Mouse (Mus musculus): ENCODE results near the gene Itgb5. TPM values are rescaled to one million over a fixed set of nuclear protein-coding genes. Genes with fewer than 3 reads are reported as not detected.

Itgb5 gene
- polyA plus RNA-seq, 1 experiment, result 144 TPM

DNA sequence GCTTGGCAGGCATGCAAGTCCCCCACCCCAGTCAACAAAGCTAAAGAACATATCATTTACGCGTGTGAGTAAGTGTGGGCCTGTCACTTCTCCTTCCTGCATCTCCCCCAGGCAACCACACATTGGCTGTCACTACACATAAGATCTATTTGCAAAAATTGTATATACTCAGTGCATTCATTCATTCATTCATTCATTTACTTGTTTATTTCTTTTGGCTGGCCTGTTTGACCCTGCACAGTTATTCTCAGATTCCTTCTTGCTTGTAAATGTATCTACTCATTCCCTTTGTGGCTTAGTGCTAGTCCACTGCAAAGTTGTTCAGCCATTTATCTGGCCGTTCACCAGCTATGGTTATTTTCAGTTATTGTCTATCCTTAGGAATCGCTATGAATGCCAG lies 64.3 kb downstream of the Itgb5 start:
- WGBS, result 81% methylated on average over 4 of the region's 4 CpGs
- DNase-seq, result no peak
- Histone ChIP-seq H3K4me1 (ENCODE audit: control insufficient read depth, insufficient read depth, low read length) (0 out of 2 replicates have a peak, but pooled peaks cover 5% of the 10 kb centered on the region), H3K4me3 (replicated peaks; ENCODE audit: extremely low read depth, low read depth, low read length) (no peak overlapping the region)
- TF ChIP-seq POLR2A (IDR thresholded peaks at IDR 0.05; ENCODE audit: borderline replicate concordance, extremely low read depth, low read depth, low read length) (no peak), CTCF (IDR thresholded peaks at IDR 0.05; ENCODE audit: insufficient read depth, low read length) (no peak)

GRCm38 (mm10) chr16:33894449-33894848 lies 65.0 kb downstream of the Itgb5 start:
- WGBS, result 13% methylated on average over 1 of the region's 1 CpGs
- no peak for DNase-seq

GRCm38 (mm10) chr16:33895690-33896089 lies 66.2 kb downstream of the Itgb5 start:
- no peak for TF ChIP-seq CTCF (IDR thresholded peaks at IDR 0.05; ENCODE audit: insufficient read depth, low read length)
- TF ChIP-seq POLR2A (IDR thresholded peaks at IDR 0.05; ENCODE audit: borderline replicate concordance, extremely low read depth, low read depth, low read length), result no peak
- no peak overlapping the region for H3K4me3 ChIP-seq (replicated peaks; ENCODE audit: extremely low read depth, low read depth, low read length)
- DNase-seq, result no peak
- H3K4me1 ChIP-seq (ENCODE audit: control insufficient read depth, insufficient read depth, low read length), result 0 out of 2 replicates have a peak, but pooled peaks cover 5% of the 10 kb centered on the region
- WGBS, result 57% methylated on average over 7 of the region's 7 CpGs

More at GRCm38 (mm10) chr16:33894449-33894848, 65.0 kb downstream of the Itgb5 start:
- no peak for TF ChIP-seq CTCF (IDR thresholded peaks at IDR 0.05; ENCODE audit: insufficient read depth, low read length)
- TF ChIP-seq POLR2A (IDR thresholded peaks at IDR 0.05; ENCODE audit: borderline replicate concordance, extremely low read depth, low read depth, low read length), result no peak
- 0 out of 2 replicates have a peak, but pooled peaks cover 5% of the 10 kb centered on the region for H3K4me1 ChIP-seq (ENCODE audit: control insufficient read depth, insufficient read depth, low read length)
- H3K4me3 ChIP-seq (replicated peaks; ENCODE audit: extremely low read depth, low read depth, low read length), result no peak overlapping the region

DNA sequence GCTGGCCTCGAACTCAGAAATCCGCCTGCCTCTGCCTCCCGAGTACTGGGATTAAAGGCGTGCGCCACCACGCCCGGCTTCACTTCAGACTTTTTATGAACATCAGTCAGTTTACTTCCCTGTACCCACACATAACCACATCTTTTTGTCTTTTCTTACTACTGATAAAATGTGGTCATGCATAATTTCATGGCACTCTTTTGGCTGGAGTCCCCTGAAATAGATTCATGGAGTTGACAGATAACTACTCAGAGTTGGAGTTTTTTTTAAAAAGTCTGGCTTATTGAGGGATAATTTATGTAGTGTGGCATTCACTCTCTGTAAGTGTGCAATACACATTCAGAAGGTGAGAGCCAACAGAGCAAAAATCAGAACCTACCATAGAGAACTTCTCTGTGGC lies 67.3 kb downstream of the Itgb5 start:
- TF ChIP-seq CTCF (IDR thresholded peaks at IDR 0.05; ENCODE audit: insufficient read depth, low read length) (no peak), POLR2A (IDR thresholded peaks at IDR 0.05; ENCODE audit: borderline replicate concordance, extremely low read depth, low read depth, low read length) (no peak)
- WGBS, result 92% methylated on average over 7 of the region's 7 CpGs
- 0 out of 2 replicates have a peak, but pooled peaks cover 2% of the 10 kb centered on the region for H3K4me1 ChIP-seq (ENCODE audit: control insufficient read depth, insufficient read depth, low read length)

GRCm38 (mm10) chr16:33903664-33904441 lies 74.4 kb downstream of the Itgb5 start:
- no peaks in the 10 kb centered on the region for H3K4me1 ChIP-seq (ENCODE audit: control insufficient read depth, insufficient read depth, low read length)
- no peak for DNase-seq
- no peak overlapping the region for H3K4me3 ChIP-seq (replicated peaks; ENCODE audit: extremely low read depth, low read depth, low read length)
- TF ChIP-seq CTCF (IDR thresholded peaks at IDR 0.05; ENCODE audit: insufficient read depth, low read length) (no peak), POLR2A (IDR thresholded peaks at IDR 0.05; ENCODE audit: borderline replicate concordance, extremely low read depth, low read depth, low read length) (no peak)
- 59% methylated on average over 11 of the region's 11 CpGs for WGBS

More for the DNA sequence above, 67.3 kb downstream of the Itgb5 start:
- DNase-seq, result no peak
- no peak overlapping the region for H3K4me3 ChIP-seq (replicated peaks; ENCODE audit: extremely low read depth, low read depth, low read length)

DNA sequence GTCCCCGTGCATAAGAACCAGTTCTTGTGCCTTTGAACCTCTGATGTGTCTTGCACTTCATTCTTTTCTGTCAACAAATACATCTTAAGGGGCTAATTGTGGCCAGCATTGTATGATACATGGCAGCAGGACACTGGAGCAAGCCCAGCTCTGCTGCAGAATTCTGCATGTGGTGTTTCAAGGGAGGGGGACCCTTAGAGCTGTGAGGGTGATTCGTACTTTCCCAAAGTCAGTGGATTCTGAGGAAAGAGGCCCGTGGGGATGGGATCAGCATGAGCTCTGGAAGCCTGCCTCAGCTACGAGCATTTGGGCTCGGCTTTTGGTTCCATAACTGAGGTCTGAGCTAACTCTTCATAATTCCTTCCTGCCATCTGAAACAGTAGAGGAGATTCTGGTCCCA lies 75.1 kb downstream of the Itgb5 start:
- WGBS, result 73% methylated on average over 5 of the region's 5 CpGs

GRCm38 (mm10) chr16:33908239-33908638 lies 78.8 kb downstream of the Itgb5 start:
- Histone ChIP-seq H3K4me1 (ENCODE audit: control insufficient read depth, insufficient read depth, low read length) (no peaks in the 10 kb centered on the region; the same call in 1 of the 2 replicates), H3K4me3 (replicated peaks; ENCODE audit: extremely low read depth, low read depth, low read length) (no peak overlapping the region)
- DNase-seq, result no peak
- WGBS, result 87% methylated on average over 4 of the region's 4 CpGs
- TF ChIP-seq POLR2A (IDR thresholded peaks at IDR 0.05; ENCODE audit: borderline replicate concordance, extremely low read depth, low read depth, low read length) (no peak), CTCF (IDR thresholded peaks at IDR 0.05; ENCODE audit: insufficient read depth, low read length) (no peak)

More for the DNA sequence above, 75.1 kb downstream of the Itgb5 start:
- TF ChIP-seq POLR2A (IDR thresholded peaks at IDR 0.05; ENCODE audit: borderline replicate concordance, extremely low read depth, low read depth, low read length), result no peak
- TF ChIP-seq CTCF (IDR thresholded peaks at IDR 0.05; ENCODE audit: insufficient read depth, low read length), result no peak
- no peak for DNase-seq
- Histone ChIP-seq H3K4me1 (ENCODE audit: control insufficient read depth, insufficient read depth, low read length) (no peaks in the 10 kb centered on the region), H3K4me3 (replicated peaks; ENCODE audit: extremely low read depth, low read depth, low read length) (no peak overlapping the region)

- TF ChIP-seq CTCF (IDR thresholded peaks at IDR 0.05; ENCODE audit: insufficient read depth, low read length) (no peak), POLR2A (IDR thresholded peaks at IDR 0.05; ENCODE audit: borderline replicate concordance, extremely low read depth, low read depth, low read length) (no peak)
- H3K4me1 ChIP-seq (ENCODE audit: control insufficient read depth, insufficient read depth, low read length), result peaks cover 5% of the 10 kb centered on the region
- DNase-seq, result no peak
- 50% methylated on average over 4 of the region's 4 CpGs for WGBS
- no peak overlapping the region for H3K4me3 ChIP-seq (replicated peaks; ENCODE audit: extremely low read depth, low read depth, low read length)
These were observed 85.5 kb downstream of the Itgb5 start for GRCm38 (mm10) chr16:33914997-33915396.

DNA sequence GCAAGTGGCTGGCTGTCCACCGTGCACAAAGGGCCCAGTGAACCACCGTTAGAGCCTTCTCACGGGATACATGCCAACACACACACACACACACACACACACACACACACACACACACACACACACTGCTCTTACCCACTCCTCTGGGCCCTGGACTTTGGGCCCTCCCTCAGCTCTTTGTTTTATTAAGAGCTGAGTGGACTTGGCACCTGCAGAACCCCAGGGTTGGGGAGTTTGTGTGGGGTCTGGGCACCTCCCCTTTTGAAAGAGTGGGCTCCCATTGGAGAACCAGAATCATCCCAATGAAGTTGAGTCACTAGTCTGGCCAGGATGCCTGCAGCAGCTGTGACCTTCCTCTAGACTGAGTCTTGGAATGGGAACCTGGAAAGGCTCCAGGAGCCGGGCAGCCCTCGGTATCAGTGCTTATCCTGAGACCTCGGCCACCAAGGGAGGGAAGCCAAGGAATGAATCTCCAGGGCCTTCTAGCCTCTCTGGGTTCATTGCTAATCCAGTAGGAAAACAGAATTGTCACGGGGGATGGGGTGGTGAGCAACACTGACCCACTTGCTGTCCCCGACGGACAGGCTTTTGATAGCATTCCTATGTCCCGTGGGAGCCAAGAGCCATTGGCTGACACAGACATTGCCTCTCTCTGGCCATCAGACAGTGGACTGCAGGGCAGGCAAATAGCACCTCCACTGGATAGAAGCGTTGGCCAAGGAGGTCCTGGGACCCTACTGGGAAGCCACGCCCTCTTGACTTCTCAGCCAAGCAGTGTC lies 87.2 kb downstream of the Itgb5 start:
- Histone ChIP-seq H3K4me3 (replicated peaks; ENCODE audit: extremely low read depth, low read depth, low read length) (no peak overlapping the region), H3K4me1 (ENCODE audit: control insufficient read depth, insufficient read depth, low read length) (peaks cover 5% of the 10 kb centered on the region)
- peak; percentile 31 for DNase-seq
- TF ChIP-seq CTCF (IDR thresholded peaks at IDR 0.05; ENCODE audit: insufficient read depth, low read length), result no peak
- 35% methylated on average over 12 of the region's 12 CpGs for WGBS

All from lung, adult 2 months (tissue).